Mouse (Mus musculus): ENCODE results near the gene Ankrd44. TPM values are rescaled to one million over a fixed set of nuclear protein-coding genes. Genes with fewer than 3 reads are reported as not detected.

The Ankrd44 gene
- polyA plus RNA-seq, 1 experiment from 2014 or later = 16.7 TPM

- Histone ChIP-seq H3K36me3 (no peaks in the 10 kb centered on the region), H3K27ac (replicated peaks) (no peak overlapping the region), H3K4me3 (no peak overlapping the region), H3K4me1 (replicated peaks) (peaks cover 9% of the 10 kb centered on the region), H3K4me2 (no peak overlapping the region), H3K9me3 (no peaks in the 10 kb centered on the region), H3K27me3 (no peaks in the 10 kb centered on the region), H3K9ac (no peak overlapping the region)
- ATAC-seq (ENCODE audit: low read depth) = no peak
- 73% methylated on average over 3 of the region's 3 CpGs for WGBS
Measured at GRCm38 (mm10) chr1:54798415-54798814, 127.8 kb downstream of the Ankrd44 start.

GRCm38 (mm10) chr1:54794709-54795108, 131.5 kb downstream of the Ankrd44 start:
- WGBS = 93% methylated on average over 2 of the region's 2 CpGs
- Histone ChIP-seq H3K27ac (replicated peaks) (no peak overlapping the region), H3K4me1 (replicated peaks) (no peaks in the 10 kb centered on the region)

GRCm38 (mm10) chr1:54791406-54791805, 134.8 kb downstream of the Ankrd44 start:
- Histone ChIP-seq H3K9me3 (no peaks in the 10 kb centered on the region), H3K9ac (no peak overlapping the region), H3K4me1 (replicated peaks) (peaks cover 16% of the 10 kb centered on the region; the same call in 1 of the 2 replicates), H3K27ac (replicated peaks) (no peak overlapping the region), H3K36me3 (no peaks in the 10 kb centered on the region), H3K27me3 (no peaks in the 10 kb centered on the region), H3K4me2 (no peak overlapping the region), H3K4me3 (no peak overlapping the region)
- no peak for ATAC-seq (ENCODE audit: low read depth)
- WGBS = 43% methylated on average over 3 of the region's 3 CpGs

More at GRCm38 (mm10) chr1:54794709-54795108, 131.5 kb downstream of the Ankrd44 start:
- Histone ChIP-seq H3K27me3 (no peaks in the 10 kb centered on the region), H3K4me3 (no peak overlapping the region), H3K4me2 (no peak overlapping the region), H3K9ac (no peak overlapping the region), H3K36me3 (no peaks in the 10 kb centered on the region), H3K9me3 (no peaks in the 10 kb centered on the region)
- no peak for ATAC-seq (ENCODE audit: low read depth)

GRCm38 (mm10) chr1:54789327-54789960, 136.7 kb downstream of the Ankrd44 start:
- Histone ChIP-seq H3K4me2 (no peak overlapping the region), H3K9ac (no peak overlapping the region), H3K4me3 (no peak overlapping the region), H3K4me1 (replicated peaks) (peaks cover 16% of the 10 kb centered on the region; the same call in 1 of the 2 replicates), H3K9me3 (no peaks in the 10 kb centered on the region), H3K36me3 (no peaks in the 10 kb centered on the region), H3K27me3 (no peaks in the 10 kb centered on the region), H3K27ac (replicated peaks) (0 out of 2 replicates have a peak overlapping the region, but pooled peaks have one; percentile 23)
- ATAC-seq (ENCODE audit: low read depth) = no peak
- 74% methylated on average over 7 of the region's 7 CpGs for WGBS

- peak overlapping the region; percentile 55; the same call in 1 of the 2 replicates for H3K27ac ChIP-seq (replicated peaks)
- no peak overlapping the region for H3K4me3 ChIP-seq
- peaks cover 16% of the 10 kb centered on the region; the same call in 1 of the 2 replicates for H3K4me1 ChIP-seq (replicated peaks)
- no peak overlapping the region for H3K9ac ChIP-seq
- H3K27me3 ChIP-seq = no peaks in the 10 kb centered on the region
- H3K4me2 ChIP-seq = no peak overlapping the region
- WGBS = 65% methylated on average over 4 of the region's 4 CpGs
- no peaks in the 10 kb centered on the region for H3K36me3 ChIP-seq
- no peaks in the 10 kb centered on the region for H3K9me3 ChIP-seq
- ATAC-seq (ENCODE audit: low read depth) = no peak
Measured at GRCm38 (mm10) chr1:54788337-54788736, 137.8 kb downstream of the Ankrd44 start.

GRCm38 (mm10) chr1:54778151-54778550, 148.0 kb downstream of the Ankrd44 start:
- no peaks in the 10 kb centered on the region for H3K27me3 ChIP-seq
- H3K36me3 ChIP-seq = no peaks in the 10 kb centered on the region
- 90% methylated on average over 6 of the region's 6 CpGs for whole genome bisulfite sequencing
- H3K4me1 ChIP-seq (replicated peaks) = no peaks in the 10 kb centered on the region
- H3K9ac ChIP-seq = no peak overlapping the region
- no peak overlapping the region for H3K4me3 ChIP-seq
- H3K27ac ChIP-seq (replicated peaks) = no peak overlapping the region
- ATAC-seq (ENCODE audit: low read depth) = no peak
- H3K9me3 ChIP-seq = no peaks in the 10 kb centered on the region
- no peak overlapping the region for H3K4me2 ChIP-seq

- Histone ChIP-seq H3K9me3 (no peaks in the 10 kb centered on the region), H3K4me2 (no peak overlapping the region), H3K36me3 (no peaks in the 10 kb centered on the region), H3K4me1 (replicated peaks) (no peaks in the 10 kb centered on the region), H3K27me3 (no peaks in the 10 kb centered on the region), H3K9ac (no peak overlapping the region), H3K4me3 (no peak overlapping the region), H3K27ac (replicated peaks) (no peak overlapping the region)
- WGBS = 84% methylated on average over 6 of the region's 6 CpGs
- no peak for ATAC-seq (ENCODE audit: low read depth)
Measured at GRCm38 (mm10) chr1:54777104-54777503, 149.1 kb downstream of the Ankrd44 start.

GRCm38 (mm10) chr1:54776116-54776515, 150.1 kb downstream of the Ankrd44 start:
- Histone ChIP-seq H3K36me3 (no peaks in the 10 kb centered on the region), H3K4me2 (no peak overlapping the region), H3K9ac (no peak overlapping the region), H3K4me1 (replicated peaks) (no peaks in the 10 kb centered on the region), H3K9me3 (no peaks in the 10 kb centered on the region), H3K27ac (replicated peaks) (no peak overlapping the region), H3K27me3 (no peaks in the 10 kb centered on the region), H3K4me3 (no peak overlapping the region)
- no peak for ATAC-seq (ENCODE audit: low read depth)
- WGBS = 60% methylated on average over 8 of the region's 8 CpGs

GRCm38 (mm10) chr1:54772843-54773242, 153.3 kb downstream of the Ankrd44 start:
- H3K9ac ChIP-seq = no peak overlapping the region
- H3K36me3 ChIP-seq = no peaks in the 10 kb centered on the region
- no peaks in the 10 kb centered on the region for H3K27me3 ChIP-seq
- H3K9me3 ChIP-seq = 0 out of 2 replicates have a peak, but pooled peaks cover 5% of the 10 kb centered on the region
- H3K27ac ChIP-seq (replicated peaks) = no peak overlapping the region
- H3K4me2 ChIP-seq = no peak overlapping the region
- H3K4me1 ChIP-seq (replicated peaks) = no peaks in the 10 kb centered on the region
- ATAC-seq (ENCODE audit: low read depth) = no peak
- H3K4me3 ChIP-seq = no peak overlapping the region
- 52% methylated on average over 5 of the region's 5 CpGs for WGBS

GRCm38 (mm10) chr1:54771471-54771870, 154.7 kb downstream of the Ankrd44 start:
- no peak for ATAC-seq (ENCODE audit: low read depth)
- Histone ChIP-seq H3K9me3 (0 out of 2 replicates have a peak, but pooled peaks cover 5% of the 10 kb centered on the region), H3K9ac (no peak overlapping the region), H3K27me3 (no peaks in the 10 kb centered on the region), H3K27ac (replicated peaks) (no peak overlapping the region), H3K4me3 (no peak overlapping the region), H3K4me1 (replicated peaks) (no peaks in the 10 kb centered on the region), H3K36me3 (no peaks in the 10 kb centered on the region), H3K4me2 (no peak overlapping the region)
- 89% methylated on average over 3 of the region's 3 CpGs for WGBS

GRCm38 (mm10) chr1:54767221-54767620, 159.0 kb downstream of the Ankrd44 start:
- WGBS = 82% methylated on average over 3 of the region's 3 CpGs
- ATAC-seq (ENCODE audit: low read depth) = no peak
- H3K4me1 ChIP-seq (replicated peaks) = peaks cover 2% of the 10 kb centered on the region; the same call in 1 of the 2 replicates

GRCm38 (mm10) chr1:54765632-54766238, 160.5 kb downstream of the Ankrd44 start:
- Histone ChIP-seq H3K4me2 (no peak overlapping the region), H3K9me3 (0 out of 2 replicates have a peak, but pooled peaks cover 2% of the 10 kb centered on the region), H3K36me3 (0 out of 2 replicates have a peak, but pooled peaks cover 4% of the 10 kb centered on the region), H3K4me3 (no peak overlapping the region), H3K27me3 (no peaks in the 10 kb centered on the region), H3K4me1 (replicated peaks) (peaks cover 9% of the 10 kb centered on the region), H3K27ac (replicated peaks) (no peak overlapping the region), H3K9ac (no peak overlapping the region)
- 87% methylated on average over 2 of the region's 2 CpGs for WGBS
- ATAC-seq (ENCODE audit: low read depth) = no peak

More at GRCm38 (mm10) chr1:54767221-54767620, 159.0 kb downstream of the Ankrd44 start:
- Histone ChIP-seq H3K4me3 (no peak overlapping the region), H3K27ac (replicated peaks) (no peak overlapping the region), H3K9me3 (0 out of 2 replicates have a peak, but pooled peaks cover 5% of the 10 kb centered on the region), H3K27me3 (no peaks in the 10 kb centered on the region), H3K36me3 (0 out of 2 replicates have a peak, but pooled peaks cover 4% of the 10 kb centered on the region), H3K4me2 (no peak overlapping the region), H3K9ac (no peak overlapping the region)

Data from neural tube, embryonic 13.5 days (tissue).